Mouse (Mus musculus) testis, adult 2 months (tissue): ENCODE data around the gene Fam131c.

Experiments
- CTCF ChIP-seq: fragments of 200-500 bp; IDR thresholded peaks from 2 replicates; pipeline ENCODE4 v1.5.1; 2012; ENCODE audit warnings: low read depth, mild to moderate bottlenecking, inconsistent platforms, low read length, moderate library complexity; ENCODE audit not compliant: control insufficient read depth, insufficient read depth, insufficient replicate concordance
- POLR2A ChIP-seq: fragments of 200-500 bp; IDR thresholded peaks from 2 replicates; pipeline ENCODE4 v1.6.1; 2012; ENCODE audit warnings: low read depth, mild to moderate bottlenecking, inconsistent platforms, low read length, moderate library complexity; ENCODE audit not compliant: control insufficient read depth

GRCm38 (mm10) chr4:141397861-141398260, 29.8 kb downstream of the Fam131c start:
- TF ChIP-seq CTCF (no peak), POLR2A (no peak)
